Mouse (Mus musculus) heart, adult 2 months (tissue): ENCODE data around the gene Galnt6.

Experiments
- CTCF ChIP-seq: fragments of 200-600 bp; IDR thresholded peaks from 2 replicates; pipeline ENCODE4 v1.8.1; 2022; ENCODE audit warnings: antibody characterized with exemption, mild to moderate bottlenecking, moderate library complexity
- POLR2A ChIP-seq: fragments of 200-500 bp; IDR thresholded peaks from 2 replicates; pipeline ENCODE4 v1.6.1; 2011; ENCODE audit warnings: mild to moderate bottlenecking, low read depth, low read length, control low read depth; ENCODE audit not compliant: insufficient read depth

GRCm38 (mm10) chr15:100759286-100759685, 30.1 kb upstream of the Galnt6 start:
- no peak for TF ChIP-seq CTCF
- no peak for TF ChIP-seq POLR2A
